Mouse (Mus musculus): ENCODE results near the gene Gabrd.

The Gabrd gene

GRCm38 (mm10) chr4:155343415-155344298 is 54.3 kb downstream of the Gabrd start:
- DNase-seq (ENCODE audit: low spot score in 2 of 2) = no peak

- no peak for DNase-seq (ENCODE audit: low spot score in 2 of 2)
Observed at GRCm38 (mm10) chr4:155336284-155337050, 61.4 kb downstream of the Gabrd start.

All from heart, adult 9 months (tissue).